Mouse (Mus musculus) kidney, adult 9 months (tissue): ENCODE measurements at regions not wholly inside any gene's neighbourhood (a gene's known extent, or its start where the extent isn't known, plus 50 kb on each side); places are given as distances from the start of the nearest gene placed in this dataset.
"Not testable (repeated sequence)": the region's sequence is repeated elsewhere in the genome, so short reads cannot be mapped to it uniquely, and the experiment has no call there.

Experiments
- DNase-seq: peaks from one replicate; pipeline ENCODE4 v3.0.0; 2022

DNA sequence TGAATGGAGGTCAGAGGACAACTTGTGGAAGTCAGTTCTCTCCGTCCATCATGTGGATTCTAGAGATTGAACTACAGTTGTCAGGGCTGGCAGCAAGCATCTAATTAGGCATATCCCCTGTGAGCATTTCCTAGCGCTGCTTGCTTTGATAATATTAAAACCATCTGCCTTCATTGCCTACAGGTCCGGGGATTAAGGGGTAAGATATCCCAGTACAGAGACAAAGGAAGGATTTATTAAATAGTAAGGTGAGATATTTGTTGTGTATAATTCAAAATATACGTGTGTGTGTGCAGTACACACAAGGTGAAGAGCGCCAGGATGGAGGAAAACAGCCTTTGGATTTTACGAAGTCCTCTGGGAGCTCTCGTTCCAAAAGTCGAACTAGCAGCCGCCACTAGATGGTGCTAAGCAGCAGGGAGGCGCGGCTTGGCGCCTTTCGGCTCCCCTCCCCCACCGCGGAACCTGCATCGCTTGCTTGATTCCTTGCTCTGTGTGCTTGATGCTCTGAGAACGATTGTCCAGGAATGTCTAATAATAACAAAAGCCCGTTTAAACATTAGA, 88.4 kb upstream of the Rpl34 start:
- DNase-seq: peak; percentile 80

DNA sequence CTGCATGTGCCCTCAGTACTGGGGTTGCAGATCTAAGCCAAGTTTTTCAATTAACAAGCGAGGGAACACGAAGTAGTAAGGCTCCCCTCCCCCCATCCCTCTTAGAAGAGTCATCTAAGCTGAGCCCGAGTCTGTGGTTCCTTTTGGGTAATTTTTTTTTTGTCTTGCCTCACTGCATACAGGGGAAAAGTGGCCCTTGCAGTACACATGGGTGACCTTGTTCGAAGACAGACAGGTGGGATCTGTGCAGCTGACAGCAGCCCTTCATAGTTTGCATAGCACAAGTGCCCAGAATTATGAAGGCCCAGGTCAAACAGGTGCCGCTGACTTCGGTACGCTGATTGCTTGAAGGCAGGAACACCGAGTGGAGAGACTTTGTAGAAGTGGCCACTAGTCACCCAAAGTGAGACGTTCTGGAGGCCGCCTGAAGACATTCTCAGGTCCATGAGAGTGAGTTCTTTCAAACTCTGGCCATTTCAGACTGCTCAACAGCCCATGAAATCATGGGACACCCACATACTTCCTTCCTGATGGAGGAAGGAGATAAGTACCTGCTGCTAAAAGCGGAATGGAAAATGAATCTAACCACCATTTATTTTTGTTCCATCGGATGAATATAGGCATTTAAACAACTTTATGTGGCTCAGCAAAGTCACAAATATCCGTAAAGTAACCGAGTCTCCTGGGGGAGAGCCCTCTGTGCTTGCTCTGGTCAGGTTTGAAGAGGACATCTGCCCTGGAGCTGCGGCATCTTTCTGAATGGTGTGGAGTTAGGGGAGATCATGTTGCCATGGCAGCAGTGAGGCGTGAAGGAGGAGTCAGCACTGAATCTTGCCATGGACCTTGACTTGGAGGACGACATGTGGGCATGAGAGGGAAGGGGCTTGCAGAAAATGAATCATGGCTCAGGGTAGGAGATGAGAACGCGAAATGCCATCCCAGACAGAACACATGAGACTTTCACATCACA, 79.8 kb upstream of the Rpl34 start:
- DNase-seq: no peak

DNA sequence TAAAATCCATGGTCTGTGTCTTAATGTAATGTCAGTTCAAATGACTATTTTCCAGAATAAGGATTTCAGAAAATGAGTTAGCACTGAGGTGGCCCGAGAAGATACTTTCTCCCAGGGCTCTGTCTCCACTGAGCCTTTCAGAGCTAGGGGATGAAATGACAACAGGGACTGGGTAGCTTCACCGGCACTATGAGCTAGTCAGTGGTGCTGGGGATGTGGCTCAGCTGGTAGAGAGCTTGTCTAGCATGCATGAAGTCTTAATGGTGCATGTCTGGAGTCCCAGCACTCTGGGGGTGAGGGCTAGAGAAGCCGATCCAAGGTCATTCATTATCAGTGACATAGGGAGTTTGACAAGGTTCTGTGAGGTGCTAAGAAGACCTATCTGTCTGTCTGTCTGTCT, 75.1 kb upstream of the Rpl34 start:
- no peak for DNase-seq

DNA sequence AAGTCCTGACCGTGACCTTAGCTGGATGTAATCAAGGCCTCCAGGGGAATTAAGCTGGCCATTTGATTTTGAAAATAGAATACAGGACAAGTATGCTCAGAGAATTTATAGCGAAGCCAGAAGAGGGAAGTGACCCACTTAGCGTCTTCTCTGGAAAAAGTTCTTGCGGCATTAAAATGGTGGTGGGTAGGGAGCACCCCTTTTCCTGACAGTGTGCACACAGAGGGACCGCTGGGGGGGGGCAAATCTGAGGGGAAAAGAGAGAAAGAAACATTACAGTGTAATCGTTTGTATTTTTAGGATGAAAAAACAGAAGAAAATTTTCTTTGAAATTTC, 74.1 kb upstream of the Rpl34 start:
- DNase-seq: no peak

DNA sequence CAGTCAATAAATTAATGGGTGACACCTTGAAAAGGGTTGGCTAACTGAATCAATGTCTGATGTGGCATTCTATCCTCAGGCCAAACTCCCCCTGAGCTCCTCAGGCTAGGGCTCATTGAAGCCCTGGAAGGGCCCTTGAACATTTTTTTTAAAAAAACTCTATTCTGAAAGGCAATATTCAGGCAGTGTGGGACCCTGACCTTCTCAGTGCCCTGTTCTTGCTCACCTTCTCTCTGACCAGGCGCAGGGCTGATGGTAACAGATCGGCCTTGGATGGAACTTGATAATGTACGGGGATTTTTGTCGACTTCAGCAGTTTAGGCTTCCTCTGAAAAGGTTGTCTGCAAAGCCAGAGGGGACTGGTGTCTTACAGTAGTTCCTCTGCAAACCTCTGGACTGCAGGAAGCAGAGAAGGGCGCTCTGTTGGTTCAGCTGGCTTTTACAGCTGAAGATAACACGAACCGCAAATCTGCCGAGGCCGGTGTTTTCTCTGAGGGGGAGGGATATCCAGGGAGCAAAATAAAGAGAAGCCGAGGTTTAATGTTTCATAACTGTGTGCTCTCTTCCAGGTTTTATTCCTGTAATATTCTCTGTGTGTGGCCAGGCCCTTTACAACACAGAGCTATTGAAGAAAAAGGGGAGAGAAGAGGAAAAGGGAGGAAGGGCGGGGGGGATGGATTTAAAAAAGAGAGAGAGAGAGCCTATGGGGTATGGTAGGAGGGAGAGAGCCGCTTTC, 73.6 kb upstream of the Rpl34 start:
- DNase-seq: no peak

DNA sequence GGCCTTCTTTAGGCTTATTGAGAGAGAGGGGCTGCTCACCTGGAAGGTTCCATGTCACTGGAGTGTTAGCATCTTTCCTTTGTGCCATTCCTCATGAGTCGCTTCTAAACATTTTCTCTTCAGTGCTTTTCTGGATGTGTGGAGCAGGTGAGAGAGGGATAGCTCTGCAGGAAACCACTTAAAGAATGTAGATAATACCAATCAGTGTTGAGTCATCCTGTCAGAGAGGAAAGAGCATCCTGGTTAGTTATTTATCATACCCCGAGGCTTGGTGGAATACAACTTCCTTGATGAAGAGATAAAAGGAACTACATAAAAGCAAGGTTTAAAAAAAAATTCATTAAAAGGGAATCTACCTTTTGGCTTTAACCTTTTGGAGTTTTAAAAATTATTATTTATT, 69.8 kb upstream of the Rpl34 start:
- no peak for DNase-seq

DNA sequence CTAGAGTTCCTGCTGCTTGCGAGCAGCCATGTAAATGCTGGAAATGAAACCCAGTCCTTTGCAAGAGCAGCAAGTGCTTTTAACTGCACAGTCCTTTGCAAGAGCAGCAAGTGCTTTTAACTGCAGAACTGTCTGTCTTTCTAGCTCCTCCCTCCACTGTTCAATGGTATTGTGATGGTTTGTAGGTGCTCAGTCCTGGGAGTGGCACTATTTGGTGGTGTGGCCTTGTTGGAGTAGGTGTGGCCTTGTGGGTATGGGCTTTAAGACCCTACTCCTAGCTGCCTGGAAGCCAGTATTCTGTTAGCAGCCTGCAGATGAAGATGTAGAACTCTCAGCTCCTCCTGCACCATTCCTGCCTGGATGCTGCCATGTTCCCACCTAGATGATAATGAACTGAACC, 67.8 kb upstream of the Rpl34 start:
- DNase-seq: not testable (repeated sequence)

DNA sequence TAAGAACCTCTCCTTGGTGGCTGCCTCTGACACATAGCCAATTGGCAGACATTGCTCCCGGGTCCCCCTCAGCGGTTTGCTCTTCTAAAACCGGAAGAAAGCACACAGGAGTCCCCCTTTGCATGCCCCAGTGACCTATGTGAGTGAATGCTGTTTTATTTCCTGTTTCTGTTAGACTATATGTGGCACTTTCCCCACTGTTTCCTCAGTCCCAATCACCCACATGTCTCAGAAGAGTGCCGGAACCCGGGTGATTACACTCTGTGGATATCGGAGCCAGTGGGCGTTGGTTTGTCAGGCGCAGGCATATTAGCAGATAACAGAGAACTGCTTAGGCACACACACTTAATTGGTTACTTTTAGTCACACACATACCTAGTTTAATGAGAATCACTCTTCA, 66.3 kb upstream of the Rpl34 start:
- DNase-seq: no peak

DNA sequence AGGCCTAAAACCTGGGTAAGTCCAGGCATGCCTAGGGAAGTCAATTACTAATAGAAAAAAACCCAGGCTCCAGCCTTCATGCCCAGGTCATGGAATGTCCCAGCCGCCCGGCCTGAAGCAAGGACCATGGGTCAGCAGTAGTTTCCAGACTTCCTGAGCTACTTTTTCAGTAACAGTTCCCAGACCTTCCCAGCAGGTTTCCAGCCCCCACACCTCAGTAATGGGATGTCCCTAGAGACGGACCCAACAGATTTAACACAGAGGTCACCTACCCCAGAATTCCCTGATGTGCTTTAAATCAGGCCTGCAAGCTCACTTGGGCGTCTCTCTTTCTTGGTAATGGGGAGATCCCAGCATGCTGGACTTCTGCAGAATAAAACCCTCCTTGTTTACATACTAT, 65.2 kb upstream of the Rpl34 start:
- DNase-seq: no peak

DNA sequence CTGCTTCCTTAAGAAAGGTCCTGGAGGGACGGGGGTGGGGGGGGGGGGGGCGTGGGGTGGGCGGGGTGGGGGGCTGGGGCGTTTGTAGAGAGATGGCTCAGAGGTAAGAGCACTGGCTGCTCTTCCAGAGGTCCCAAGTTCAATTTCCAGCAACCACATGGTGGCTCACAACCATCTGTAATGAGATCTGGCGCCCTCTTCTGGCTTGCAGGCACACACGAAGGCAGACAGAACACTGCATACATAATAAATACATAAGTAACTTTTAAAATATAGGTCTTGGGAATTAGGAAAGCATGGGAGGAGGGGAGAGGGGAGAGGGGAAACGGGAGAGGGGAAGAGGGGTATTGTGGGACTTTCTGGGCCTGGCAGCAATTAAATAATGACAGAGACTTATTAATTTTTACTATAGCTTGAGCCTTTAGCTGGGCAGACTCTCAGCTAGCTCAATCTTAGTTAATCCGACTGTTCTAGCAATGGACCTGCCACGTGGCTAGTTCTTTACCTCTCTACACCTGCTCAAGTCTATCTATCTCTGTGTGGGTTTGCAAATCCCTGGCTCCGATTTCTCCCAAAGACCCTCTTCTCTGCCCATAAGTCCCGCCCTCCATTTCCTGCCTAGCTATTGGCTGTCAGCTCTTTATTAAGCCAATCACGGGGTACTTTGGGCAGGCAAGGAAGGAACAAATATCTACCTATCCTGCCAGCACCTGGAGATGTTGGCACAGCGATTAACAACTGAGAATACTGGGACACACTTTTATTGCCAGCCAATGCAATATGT, 64.1 kb upstream of the Rpl34 start:
- DNase-seq: no peak

DNA sequence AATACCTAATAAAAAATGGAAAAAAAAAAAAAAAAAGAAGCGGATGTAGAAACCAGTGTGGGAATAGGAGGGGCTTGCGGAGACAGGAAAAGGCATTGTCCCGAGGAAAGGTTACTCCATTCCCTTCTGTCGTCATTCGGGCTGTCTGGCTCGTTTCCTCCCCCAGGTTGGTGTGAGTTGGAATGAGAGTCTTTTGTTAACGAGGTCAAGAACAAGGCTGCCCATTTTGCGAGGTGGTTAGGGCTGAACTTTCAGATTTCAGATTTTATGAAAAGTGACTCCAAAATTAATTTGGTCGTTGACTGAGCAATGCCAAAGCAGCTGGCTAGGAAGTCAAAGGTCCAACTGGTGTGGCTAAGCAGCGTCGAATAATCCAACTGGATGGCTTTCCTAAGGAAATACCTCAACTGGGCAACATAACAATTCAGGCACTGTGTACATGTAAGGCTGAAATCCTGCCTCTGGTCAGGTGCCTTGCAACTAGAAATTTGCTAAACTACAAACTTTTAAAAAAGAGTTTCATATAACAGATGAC, 50.6 kb upstream of the Rpl34 start:
- no peak for DNase-seq
